Mouse (Mus musculus) liver, embryonic 14.5 days (tissue): ENCODE results near the gene Atpif1. TPM values are rescaled to one million over a fixed set of nuclear protein-coding genes. Genes with fewer than 3 reads are reported as not detected.

Experiments
- ATAC-seq: fragments of 200-750 bp; cut with Nextera tagmentation; 2 replicates; pipeline ENCODE4 v1.8.0; 2017; ENCODE audit warnings: moderate number of reproducible peaks, mild to moderate bottlenecking, moderate library complexity; ENCODE audit not compliant: insufficient read depth
- DNase-seq, 3 experiments: peaks; one replicate each; pipeline ENCODE4 v3.0.0-alpha.2; 2012 to 2013; ENCODE audit warnings: low read depth in 3 of 3, low spot score in 3 of 3
- H3K27ac ChIP-seq: fragments of 300-500 bp; sonication (generic); 2 replicates; pipeline ENCODE4 v1.5.1; 2014; ENCODE audit warnings: moderate library complexity, mild to moderate bottlenecking, control low read depth, inconsistent platforms
- H3K27me3 ChIP-seq: fragments of 300-500 bp; sonication (generic); 2 replicates; pipeline ENCODE4 v1.6.1; 2014; ENCODE audit warnings: mild to moderate bottlenecking, low read length, moderate library complexity; ENCODE audit not compliant: control insufficient read depth, insufficient read depth
- H3K36me3 ChIP-seq: fragments of 300-500 bp; sonication (generic); replicated peaks from 2 replicates; pipeline ENCODE4 v1.6.1; 2014; ENCODE audit warnings: low read depth; ENCODE audit not compliant: control insufficient read depth, insufficient read depth
- H3K4me1 ChIP-seq, 2 experiments: fragments of 200-500 bp in 1 of 2; fragments of 300-500 bp in 1 of 2; sonication (generic) in 1 of 2; replicated peaks; 2 replicates each; pipeline ENCODE4 v1.6.1; 2012 to 2014; ENCODE audit warnings: antibody characterized with exemption in 1 of 2, inconsistent platforms in 1 of 2, low read length in 1 of 2; ENCODE audit not compliant: control insufficient read depth in 2 of 2, insufficient read depth in 2 of 2
- H3K4me2 ChIP-seq: fragments of 300-500 bp; sonication (generic); 2 replicates; pipeline ENCODE4 v1.6.1; 2014; ENCODE audit warnings: low read depth, mild to moderate bottlenecking, control low read depth, moderate library complexity
- H3K4me3 ChIP-seq, 2 experiments: fragments of 200-500 bp in 1 of 2; fragments of 300-500 bp in 1 of 2; sonication (generic) in 1 of 2; 2 replicates each; pipeline ENCODE4 v1.5.1; 2012 to 2014; ENCODE audit warnings: low read depth in 2 of 2, low read length in 2 of 2, mild to moderate bottlenecking in 2 of 2, control low read depth in 1 of 2, inconsistent platforms in 1 of 2, moderate library complexity in 1 of 2; ENCODE audit not compliant: insufficient read depth in 1 of 2
- H3K9ac ChIP-seq: fragments of 300-500 bp; sonication (generic); replicated peaks from 2 replicates; pipeline ENCODE4 v1.6.1; 2014; ENCODE audit warnings: mild to moderate bottlenecking, control low read depth, moderate library complexity
- H3K9me3 ChIP-seq: fragments of 300-500 bp; sonication (generic); 2 replicates; pipeline ENCODE4 v1.6.1; 2016; ENCODE audit warnings: low read length, mixed read lengths; ENCODE audit not compliant: control insufficient read depth
- CTCF ChIP-seq: IDR thresholded peaks from 2 replicates; pipeline ENCODE4 v1.5.1; 2016; ENCODE audit warnings: antibody characterized with exemption, low read depth, control low read depth
- EP300 ChIP-seq: IDR thresholded peaks from 2 replicates; pipeline ENCODE4 v1.6.1; 2016; ENCODE audit warnings: antibody characterized with exemption, low read depth
- WGBS: fragments of 180-500 bp; shearing (Covaris S2); extraction: QIAGEN DNeasy Blood & Tissue Kit; methylation state at CpG from one replicate; pipeline ENCODE4 v1.1.7; 2014; ENCODE audit not compliant: insufficient replicate concordance; 5-methylcytosine and 5-hydroxymethylcytosine counted together
- polyA plus RNA-seq, 2 experiments: library from polyadenylated mRNA; depleted of rRNA in 1 of 2; stranded (reverse) in 1 of 2; unstranded in 1 of 2; fragments of >200 nt; fragmentation: Nextera tagmentation in 1 of 2; extraction: Ambion mirVana in 1 of 2; gene quantifications; 2 replicates each; pipeline versions ENCODE4 v1.2.1 to v1.2.3; 2012 to 2014

Gene Atpif1
- polyA plus RNA-seq, 2 experiments = 902 to 1,811 TPM

DNA sequence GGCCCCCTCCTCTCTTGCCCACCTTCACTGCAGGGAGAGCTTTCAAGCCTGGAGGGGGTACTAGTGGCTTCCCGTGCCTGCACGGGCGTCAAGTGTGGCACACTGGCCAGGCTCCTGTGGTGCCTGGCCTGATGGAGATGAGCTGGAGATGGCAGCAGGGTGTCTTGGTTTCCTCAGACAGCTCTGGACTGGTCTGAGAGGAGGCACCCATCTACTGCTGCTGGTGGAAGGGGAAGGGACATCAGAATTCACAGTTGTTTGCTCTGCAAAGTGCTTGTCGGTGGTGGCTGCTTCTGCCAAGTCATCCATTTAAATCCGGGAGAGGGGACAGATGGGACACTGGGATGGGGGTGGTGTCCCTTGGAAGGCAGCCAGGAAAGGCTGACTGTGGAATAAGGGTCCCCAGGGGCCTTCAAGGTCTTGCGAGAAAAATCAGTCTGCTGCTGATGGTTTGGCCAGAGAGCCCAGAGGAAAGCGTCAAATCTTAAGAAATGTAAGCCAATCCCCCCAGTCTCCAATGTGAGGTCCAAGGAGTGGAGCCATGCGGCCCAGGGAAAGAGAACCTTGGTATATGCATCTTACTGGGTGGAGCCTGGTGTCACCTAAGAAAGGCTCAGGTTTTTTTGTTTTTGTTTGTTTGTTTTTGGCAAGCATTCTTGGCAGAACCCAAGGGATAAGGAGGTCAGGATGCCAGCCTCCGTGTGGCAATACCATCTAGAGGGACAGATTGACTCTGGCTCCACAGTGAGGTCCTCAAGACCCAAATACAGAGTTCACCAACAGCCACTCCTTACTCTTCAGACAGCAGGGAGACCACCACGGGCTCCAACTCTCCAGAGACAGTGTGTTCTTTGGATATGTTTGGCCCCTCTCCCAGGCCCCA lies 41.0 kb downstream of the Atpif1 start:
- ATAC-seq (no peak), DNase-seq (no peak)
- H3K27me3 ChIP-seq = no peaks in the 10 kb centered on the region
- no peak overlapping the region for H3K4me2 ChIP-seq
- H3K4me1 ChIP-seq = peaks cover 0 to 10% of the 10 kb centered on the region in 2 experiments; a peak in 2 of 4 replicates
- no peak overlapping the region for H3K4me3 ChIP-seq
- no peak for TF ChIP-seq CTCF
- TF ChIP-seq EP300 = no peak
- H3K36me3 ChIP-seq = peaks cover 17% of the 10 kb centered on the region
- no peak overlapping the region for H3K9ac ChIP-seq
- H3K27ac ChIP-seq = no peak overlapping the region
- 69% methylated on average over 10 of the region's 10 CpGs for WGBS
- H3K9me3 ChIP-seq = no peaks in the 10 kb centered on the region

DNA sequence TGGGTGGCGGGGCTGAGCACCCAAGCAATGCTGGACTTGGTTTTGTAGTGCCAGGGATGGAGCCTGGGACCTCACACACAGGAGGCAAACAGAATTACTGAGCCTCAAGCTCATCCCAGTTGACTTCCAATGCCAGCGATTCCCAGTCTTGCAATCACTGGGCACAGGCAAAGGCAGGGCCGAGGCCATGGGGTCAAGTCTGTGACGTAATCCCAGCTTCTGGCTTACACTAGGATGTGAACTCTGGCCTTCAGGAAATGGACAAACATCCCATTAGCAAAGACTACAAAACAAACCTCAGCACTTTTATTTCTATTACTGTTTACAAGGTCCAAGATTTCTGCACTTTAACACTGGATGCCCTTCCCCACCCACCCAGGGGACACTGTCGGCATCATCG lies 41.7 kb downstream of the Atpif1 start:
- no peak for DNase-seq
- Histone ChIP-seq H3K9me3 (no peaks in the 10 kb centered on the region), H3K27me3 (no peaks in the 10 kb centered on the region), H3K4me3 (no peak overlapping the region), H3K36me3 (peaks cover 14% of the 10 kb centered on the region), H3K4me1 (peaks cover 0 to 10% of the 10 kb centered on the region in 2 experiments; a peak in 2 of 4 replicates), H3K4me2 (no peak overlapping the region), H3K9ac (no peak overlapping the region), H3K27ac (no peak overlapping the region)
- TF ChIP-seq CTCF = no peak
- no peak for TF ChIP-seq EP300
- peak; percentile 47 for ATAC-seq
- WGBS = 64% methylated on average over 6 of the region's 6 CpGs

DNA sequence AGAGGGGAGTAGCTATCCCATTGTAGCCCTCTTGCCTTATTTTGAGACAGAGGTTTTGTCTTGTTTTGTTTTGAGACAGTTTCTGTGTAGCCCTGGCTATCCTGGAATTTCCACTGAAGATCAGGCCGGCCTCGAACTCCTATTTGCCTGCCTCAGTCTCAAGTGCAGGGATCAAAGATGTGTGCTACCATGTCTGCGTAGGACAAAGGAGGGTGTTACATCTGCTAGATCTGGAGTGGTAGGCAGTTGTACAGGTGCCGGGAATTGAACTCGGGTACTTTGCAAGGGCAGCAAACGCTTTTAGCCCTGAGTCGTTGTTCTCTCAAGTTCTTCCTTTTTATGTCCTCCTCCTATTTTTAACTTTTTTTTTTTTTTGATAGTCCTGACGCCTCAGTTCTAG lies 42.4 kb downstream of the Atpif1 start:
- WGBS = 74% methylated on average over 8 of the region's 8 CpGs
- DNase-seq (no peak), ATAC-seq (no peak)
- H3K36me3 ChIP-seq = peaks cover 10% of the 10 kb centered on the region
- no peak overlapping the region for H3K27ac ChIP-seq
- H3K4me3 ChIP-seq = no peak overlapping the region
- H3K9me3 ChIP-seq = no peaks in the 10 kb centered on the region
- peaks cover 0 to 10% of the 10 kb centered on the region in 2 experiments; a peak in 2 of 4 replicates for H3K4me1 ChIP-seq
- TF ChIP-seq CTCF = no peak
- no peak overlapping the region for H3K4me2 ChIP-seq
- no peak overlapping the region for H3K9ac ChIP-seq
- H3K27me3 ChIP-seq = no peaks in the 10 kb centered on the region

DNA sequence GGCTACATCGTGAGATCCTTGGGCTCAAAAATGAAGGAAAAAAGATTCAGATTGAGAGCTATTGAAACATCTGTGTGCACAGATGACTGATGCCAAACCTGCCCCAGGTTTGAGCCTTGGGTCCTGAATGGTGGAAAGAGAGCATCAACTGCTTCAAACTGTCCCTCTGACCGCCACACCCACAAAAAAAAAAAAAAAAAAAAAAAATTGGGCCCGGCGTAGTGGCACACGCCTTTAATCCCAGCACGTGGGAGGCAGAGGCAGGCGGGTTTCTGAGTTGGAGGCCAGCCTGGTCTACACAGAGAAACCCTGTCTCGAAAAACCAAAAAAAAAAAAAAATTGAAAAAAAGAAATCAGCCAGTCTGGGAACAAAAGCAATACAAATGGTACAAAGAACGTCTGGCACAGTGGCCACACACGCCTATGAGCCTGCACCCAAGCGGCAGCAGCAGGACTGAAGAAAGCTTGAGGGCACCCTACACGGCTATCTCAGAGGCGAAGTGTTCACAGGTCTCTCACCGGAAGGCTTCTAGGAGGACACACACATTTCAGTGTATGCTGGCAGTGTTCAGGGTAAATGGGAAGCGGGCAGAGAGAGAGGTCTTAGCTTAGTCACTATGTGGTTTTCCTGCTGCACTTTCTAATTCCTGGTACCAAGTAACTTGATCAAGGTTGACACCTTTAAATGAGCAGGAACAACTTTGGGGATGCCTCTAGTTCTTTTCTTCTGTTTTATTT lies 43.0 kb downstream of the Atpif1 start:
- no peaks in the 10 kb centered on the region for H3K9me3 ChIP-seq
- TF ChIP-seq EP300 (no peak), CTCF (no peak)
- peaks cover 8% of the 10 kb centered on the region for H3K36me3 ChIP-seq
- DNase-seq (no peak), ATAC-seq (no peak)
- H3K9ac ChIP-seq = no peak overlapping the region
- H3K27ac ChIP-seq = no peak overlapping the region
- peaks cover 0 to 10% of the 10 kb centered on the region in 2 experiments; a peak in 2 of 4 replicates for H3K4me1 ChIP-seq
- no peak overlapping the region for H3K4me3 ChIP-seq
- WGBS = 57% methylated on average over 15 of the region's 15 CpGs
- no peaks in the 10 kb centered on the region for H3K27me3 ChIP-seq
- H3K4me2 ChIP-seq = no peak overlapping the region

DNA sequence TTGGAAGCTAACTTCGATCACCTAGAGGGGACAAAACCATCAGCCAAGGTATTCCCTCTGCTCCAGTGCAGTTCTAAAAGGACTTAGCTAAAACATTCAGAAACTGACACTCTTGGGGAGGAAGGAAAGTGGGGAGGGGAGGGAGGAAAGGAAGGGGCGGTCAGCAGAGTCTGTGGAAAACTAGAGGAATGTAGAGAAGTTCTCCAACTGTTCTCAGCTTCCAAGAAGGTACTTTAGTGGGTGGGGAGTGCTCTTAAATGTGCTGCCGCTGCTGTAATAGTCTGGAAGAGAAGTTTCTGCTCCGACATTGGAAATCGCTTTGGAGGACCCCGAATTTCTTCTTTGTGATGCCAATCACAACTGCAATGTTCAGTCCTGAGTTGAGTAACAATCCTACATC lies 44.5 kb downstream of the Atpif1 start:
- WGBS = 71% methylated on average over 6 of the region's 6 CpGs
- no peak overlapping the region for H3K4me2 ChIP-seq
- no peak overlapping the region for H3K4me3 ChIP-seq
- no peak overlapping the region for H3K27ac ChIP-seq
- no peaks in the 10 kb centered on the region for H3K9me3 ChIP-seq
- no peak for DNase-seq
- no peak overlapping the region for H3K9ac ChIP-seq
- peaks cover 7% of the 10 kb centered on the region for H3K36me3 ChIP-seq
- peaks cover 0 to 10% of the 10 kb centered on the region in 2 experiments; a peak in 2 of 4 replicates for H3K4me1 ChIP-seq
- ATAC-seq = no peak
- TF ChIP-seq EP300 = no peak
- TF ChIP-seq CTCF = no peak
- H3K27me3 ChIP-seq = no peaks in the 10 kb centered on the region
